8 mouse cellular contexts compared by ENCODE assay signal in the genomic region with DNA sequence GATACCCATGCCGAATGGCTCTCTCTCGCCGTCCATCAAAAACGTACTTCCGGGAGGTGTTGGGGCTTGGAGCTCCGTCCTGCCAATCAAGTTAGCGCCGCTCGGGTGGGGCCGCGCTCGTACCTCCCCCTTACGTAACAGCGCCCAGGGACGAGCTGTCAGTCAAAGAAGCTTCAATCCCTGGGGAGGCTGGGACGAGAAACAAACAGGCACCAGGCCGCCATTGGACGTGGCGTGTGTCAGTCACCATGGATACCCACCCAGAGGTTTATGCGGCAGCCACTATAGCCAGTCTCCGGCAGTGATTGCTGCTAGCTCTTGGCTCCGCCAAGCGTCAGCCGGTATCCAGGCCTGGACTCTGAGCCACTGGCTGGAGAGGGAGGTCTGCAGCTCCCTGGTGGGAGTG.
DNase-seq lines count a peak whose midpoint lies in the region; ATAC-seq and TF ChIP-seq lines count a peak whose summit lies in the region.

No protein-coding gene starts in this region.

- peak; percentile 100 for DNase-seq in MN1 (ENCODE audit: low spot score)
- peak; percentile 100 for DNase-seq in cerebellum, adult 9-10 months
- peak; percentile 99 for DNase-seq in hindbrain, embryonic 10.5 days (ENCODE audit: low spot score)
- DNase-seq in layer of hippocampus, adult 9-11 months: peak; percentile 100
- DNase-seq in lung, postnatal 0 days (ENCODE audit: low spot score): peak; percentile 100
- peak; percentile 93 for DNase-seq in ovary, postnatal 14 days (ENCODE audit: low spot score)
- peak; percentile 97 for DNase-seq in thymus, postnatal 14 days

- H3K4me2 ChIP-seq in lung, postnatal 0 days (replicated peaks; ENCODE audit: low read depth, low read length): peak overlapping the region; percentile 67

- peaks cover 28% of the 10 kb centered on the region for H3K4me1 ChIP-seq in hindbrain, embryonic 10.5 days (replicated peaks)
- peaks cover 16% of the 10 kb centered on the region for H3K4me1 ChIP-seq in lung, postnatal 0 days (ENCODE audit: insufficient read depth, low read depth, low read length)

- H3K27ac ChIP-seq in hindbrain, embryonic 10.5 days: peak overlapping the region; percentile 91
- peak overlapping the region; percentile 72 for H3K27ac ChIP-seq in lung, postnatal 0 days (ENCODE audit: low read length)

- ATAC-seq in frontal cortex, adult (ENCODE audit: low TSS enrichment): peak; percentile 97
- ATAC-seq in lung, postnatal 0 days: peak; percentile 98

- H3K27me3 ChIP-seq in hindbrain, embryonic 10.5 days (ENCODE audit: insufficient read depth, poor library complexity, severe bottlenecking): no peaks in the 10 kb centered on the region
- no peaks in the 10 kb centered on the region for H3K27me3 ChIP-seq in lung, postnatal 0 days (replicated peaks; ENCODE audit: insufficient read depth, low read length)

- H3K4me3 ChIP-seq in hindbrain, embryonic 10.5 days: peak overlapping the region; percentile 98
- peak overlapping the region; percentile 88 for H3K4me3 ChIP-seq in lung, postnatal 0 days (ENCODE audit: low read depth, low read length)

- H3K9ac ChIP-seq in lung, postnatal 0 days (replicated peaks; ENCODE audit: low read depth): no peak overlapping the region

- no peak for TF ChIP-seq EP300 in lung, postnatal 0 days (IDR thresholded peaks at IDR 0.05)

- H3K9me3 ChIP-seq in hindbrain, embryonic 10.5 days: no peaks in the 10 kb centered on the region
- H3K9me3 ChIP-seq in lung, postnatal 0 days (ENCODE audit: low read length): no peaks in the 10 kb centered on the region

- under 1% methylated on average over 24 of the region's 24 CpGs for WGBS in hindbrain, embryonic 10.5 days
- under 1% methylated on average over 24 of the region's 24 CpGs for WGBS in lung, postnatal 0 days

- TF ChIP-seq CTCF in lung, postnatal 0 days (IDR thresholded peaks at IDR 0.05): peak; percentile 65

- H3K36me3 ChIP-seq in hindbrain, embryonic 10.5 days: peaks cover 9% of the 10 kb centered on the region
- peaks cover 5% of the 10 kb centered on the region; the same call in 1 of the 2 replicates for H3K36me3 ChIP-seq in lung, postnatal 0 days (ENCODE audit: insufficient read depth, low read length)

Comparison
In these comparisons a context has a peak if more than half of its experiments do, and no peak if none do; other contexts are left out.
1. Peak in every context shown above with its lines: DNase-seq, ATAC-seq, H3K4me3 ChIP-seq and H3K27ac ChIP-seq.